Mouse (Mus musculus) ES-E14 (cell line): Measurements from ENCODE around the gene Gnb5. TPM values are rescaled to one million over a fixed set of nuclear protein-coding genes. Genes with fewer than 3 reads are reported as not detected.
A peak's percentile ranks its signal among the peaks of the same experiment; 100 is the strongest.

Experiments
- DNase-seq: peaks from one replicate; pipeline ENCODE4 v3.0.0-alpha.2; 2013; ENCODE audit warnings: low read depth, low spot score
- H3K27ac ChIP-seq: 2 replicates; pipeline ENCODE4 v1.5.1; 2012; ENCODE audit warnings: low read depth, mild to moderate bottlenecking, low read length, moderate library complexity, mixed read lengths; ENCODE audit not compliant: poor library complexity, insufficient read depth, severe bottlenecking
- H3K36me3 ChIP-seq: 2 replicates; pipeline ENCODE4 v1.6.1; 2012; ENCODE audit warnings: mild to moderate bottlenecking, low read length, moderate library complexity, mixed read lengths; ENCODE audit not compliant: control insufficient read depth, poor library complexity, insufficient read depth, severe bottlenecking
- H3K4me1 ChIP-seq, 2 experiments: fragments of 150-350 bp in 1 of 2; sonication (generic) in 1 of 2; 2 replicates each; pipeline ENCODE4 v1.6.1; 2012; ENCODE audit warnings: low read length in 2 of 2, mild to moderate bottlenecking in 1 of 2, mixed read lengths in 1 of 2; ENCODE audit not compliant: control insufficient read depth in 2 of 2, insufficient read depth in 2 of 2, poor library complexity in 1 of 2
- H3K4me3 ChIP-seq, 2 experiments: fragments of 150-350 bp in 1 of 2; sonication (generic) in 1 of 2; 2 replicates each; pipeline ENCODE4 v1.5.1; 2012; ENCODE audit warnings: low read length in 2 of 2, low read depth in 1 of 2, mild to moderate bottlenecking in 1 of 2, mixed read lengths in 1 of 2; ENCODE audit not compliant: insufficient read depth in 1 of 2, poor library complexity in 1 of 2, severe bottlenecking in 1 of 2
- H3K9ac ChIP-seq: 2 replicates; pipeline ENCODE4 v1.6.1; 2012; ENCODE audit warnings: low read depth, mild to moderate bottlenecking, low read length, mixed read lengths; ENCODE audit not compliant: poor library complexity, insufficient read depth, severe bottlenecking
- H3K9me3 ChIP-seq: fragments of 150-350 bp; sonication (generic); 2 replicates; pipeline ENCODE4 v1.6.1; 2012; ENCODE audit warnings: low read depth, mild to moderate bottlenecking, low read length; ENCODE audit not compliant: control insufficient read depth, insufficient read depth
- CHD2 ChIP-seq: IDR thresholded peaks from 2 replicates; pipeline ENCODE4 v1.6.1; 2014; ENCODE audit warnings: mild to moderate bottlenecking, low read depth, low read length, inconsistent platforms
- HCFC1 ChIP-seq: IDR thresholded peaks from 2 replicates; pipeline ENCODE4 v1.6.1; 2012; ENCODE audit warnings: low read length, inconsistent platforms, borderline replicate concordance; ENCODE audit not compliant: insufficient read depth
- MAFK ChIP-seq: IDR thresholded peaks from 2 replicates; pipeline ENCODE4 v1.6.1; 2014; ENCODE audit warnings: mild to moderate bottlenecking, low read depth, low read length, inconsistent platforms; ENCODE audit not compliant: insufficient read depth
- ZC3H11A ChIP-seq: IDR thresholded peaks from 2 replicates; pipeline ENCODE4 v1.6.1; 2012; ENCODE audit warnings: low read depth, mild to moderate bottlenecking, inconsistent platforms, low read length, borderline replicate concordance
- ZNF384 ChIP-seq: IDR thresholded peaks from 2 replicates; pipeline ENCODE4 v1.6.1; 2012; ENCODE audit warnings: low read depth, low read length, inconsistent platforms
- in situ Hi-C, 2 experiments: fragments of 600-800 bp; cut with MboI; formaldehyde crosslinking; loops; one replicate each; pipeline ENCODE4 v1.15.1; 2025; ENCODE audit warnings: low sequenced_read_pairs in 2 of 2, inconsistent platforms in 1 of 2; ENCODE audit not compliant: unreplicated experiment in 2 of 2
- total RNA-seq: library from RNA; depleted of rRNA; stranded (reverse); fragments of 300-350 nt; gene quantifications from 2 replicates; pipeline ENCODE4 v1.2.3, GENCODE M21; 2012

The Gnb5 gene
- total RNA-seq, 1 experiment, result 5.7 TPM

DNA sequence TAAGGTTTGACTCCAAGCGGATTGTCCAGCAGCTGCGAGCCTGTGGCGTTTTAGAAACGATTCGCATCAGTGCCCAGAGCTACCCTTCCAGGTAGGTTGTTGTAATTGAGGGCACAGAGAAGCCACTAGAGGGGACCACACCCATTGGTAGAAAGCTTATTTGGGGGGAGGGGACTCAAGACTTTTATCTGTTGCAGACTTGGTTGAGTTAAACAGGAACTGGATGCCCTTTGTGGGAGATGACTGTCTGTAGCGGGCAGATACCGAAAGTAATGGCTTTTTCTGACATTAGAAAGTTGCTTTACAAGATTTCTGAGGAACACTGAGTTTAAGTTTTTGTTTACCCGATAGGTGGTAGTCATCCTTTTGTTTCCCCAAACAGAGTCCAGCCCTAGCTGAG, 34.5 kb upstream of the Gnb5 start:
- in situ Hi-C loops, result no loop called here
- TF ChIP-seq MAFK (no peak), CHD2 (no peak), ZNF384 (no peak), ZC3H11A (no peak), HCFC1 (no peak)
- no peaks in the 10 kb centered on the region for H3K9me3 ChIP-seq
- H3K4me3 ChIP-seq, result no peak overlapping the region
- no peak overlapping the region for H3K27ac ChIP-seq
- H3K4me1 ChIP-seq, result peaks cover 0 to 5% of the 10 kb centered on the region in 2 experiments; a peak in 1 of 4 replicates
- no peak overlapping the region for H3K9ac ChIP-seq
- H3K36me3 ChIP-seq, result no peaks in the 10 kb centered on the region
- no peak for DNase-seq

DNA sequence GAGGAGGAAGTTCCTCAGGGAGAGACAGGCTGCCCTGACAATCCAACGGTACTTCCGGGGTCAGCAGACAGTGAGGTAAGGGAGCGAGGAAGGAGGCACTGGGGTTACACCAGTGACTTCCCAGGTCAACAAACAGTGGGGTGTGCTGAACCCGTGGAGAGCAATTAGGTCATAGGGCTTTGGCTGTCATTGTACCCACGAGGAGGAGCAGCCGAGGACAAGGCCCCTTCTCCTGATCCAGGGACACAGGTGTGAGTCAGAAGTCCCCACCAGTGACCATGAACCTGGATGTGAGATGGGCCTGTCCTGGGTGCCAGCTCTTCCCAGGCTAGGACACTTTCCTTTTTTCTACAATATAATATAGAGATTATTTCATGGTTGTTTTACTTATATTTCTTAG, 32.4 kb upstream of the Gnb5 start:
- H3K27ac ChIP-seq, result no peak overlapping the region
- TF ChIP-seq ZC3H11A (no peak), ZNF384 (no peak), HCFC1 (no peak), MAFK (no peak), CHD2 (no peak)
- DNase-seq, result no peak
- H3K36me3 ChIP-seq, result no peaks in the 10 kb centered on the region
- no peak overlapping the region for H3K4me3 ChIP-seq
- H3K4me1 ChIP-seq, result peaks cover 0 to 5% of the 10 kb centered on the region in 2 experiments; a peak in 1 of 4 replicates
- no peak overlapping the region for H3K9ac ChIP-seq
- H3K9me3 ChIP-seq, result no peaks in the 10 kb centered on the region
- in situ Hi-C loops, result no loop called here

DNA sequence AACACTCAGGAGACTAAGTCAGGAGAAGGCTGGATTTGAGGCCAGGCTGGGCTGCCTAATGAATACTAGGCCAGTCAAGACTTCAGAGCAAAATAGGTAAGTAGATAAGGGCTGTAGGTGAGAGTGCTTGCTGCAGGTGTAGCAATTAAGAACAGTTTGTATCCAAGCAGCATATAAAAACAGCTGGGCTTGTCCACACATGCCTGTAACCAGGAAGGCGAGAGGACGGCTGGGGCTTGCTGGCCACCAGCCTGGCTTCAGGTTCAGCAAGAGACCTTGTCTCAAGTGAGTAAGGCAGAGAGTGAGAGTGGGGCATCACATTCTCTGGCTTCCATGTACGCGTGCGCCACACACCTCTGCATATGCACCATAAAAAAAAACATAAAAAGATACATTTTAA, 31.6 kb upstream of the Gnb5 start:
- Histone ChIP-seq H3K4me1 (peaks cover 0 to 5% of the 10 kb centered on the region in 2 experiments; a peak in 1 of 4 replicates), H3K9ac (no peak overlapping the region), H3K4me3 (no peak overlapping the region), H3K36me3 (no peaks in the 10 kb centered on the region), H3K9me3 (no peaks in the 10 kb centered on the region), H3K27ac (no peak overlapping the region)
- no peak for DNase-seq
- TF ChIP-seq ZC3H11A (no peak), HCFC1 (no peak), MAFK (no peak), CHD2 (no peak), ZNF384 (no peak)
- in situ Hi-C loops, result no loop called here

DNA sequence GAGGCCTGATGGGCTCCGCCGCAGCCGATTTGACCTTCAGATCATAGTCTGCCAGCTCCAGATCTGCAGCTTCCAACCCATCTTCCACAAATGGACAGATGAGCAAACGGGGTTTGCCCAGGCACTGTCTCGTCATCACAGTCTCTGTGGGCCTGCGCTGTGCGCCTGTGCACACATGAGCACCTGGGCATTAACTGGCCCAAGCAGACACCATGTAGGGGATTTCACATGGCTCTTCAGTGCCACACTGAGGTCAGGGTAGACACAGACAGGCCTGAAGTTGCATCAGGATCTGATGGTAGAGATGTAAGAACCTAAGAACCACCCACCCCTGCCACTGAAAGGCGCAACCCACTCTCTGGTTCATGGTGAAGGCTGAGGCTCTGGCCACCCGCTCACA, 31.0 kb upstream of the Gnb5 start:
- in situ Hi-C loops, result no loop called here
- Histone ChIP-seq H3K4me3 (peak overlapping the region in 1 of 2 experiments; percentile 40; a peak in 2 of 4 replicates), H3K9ac (0 out of 2 replicates have a peak overlapping the region, but pooled peaks have one; percentile 12), H3K27ac (no peak overlapping the region), H3K4me1 (peaks cover 0 to 5% of the 10 kb centered on the region in 2 experiments; a peak in 1 of 4 replicates), H3K9me3 (no peaks in the 10 kb centered on the region), H3K36me3 (no peaks in the 10 kb centered on the region)
- no peak for DNase-seq
- TF ChIP-seq HCFC1, result no peak; the same call in 1 of the 2 replicates
- TF ChIP-seq CHD2, result no peak
- no peak for TF ChIP-seq ZNF384
- TF ChIP-seq ZC3H11A, result no peak
- TF ChIP-seq MAFK, result no peak

DNA sequence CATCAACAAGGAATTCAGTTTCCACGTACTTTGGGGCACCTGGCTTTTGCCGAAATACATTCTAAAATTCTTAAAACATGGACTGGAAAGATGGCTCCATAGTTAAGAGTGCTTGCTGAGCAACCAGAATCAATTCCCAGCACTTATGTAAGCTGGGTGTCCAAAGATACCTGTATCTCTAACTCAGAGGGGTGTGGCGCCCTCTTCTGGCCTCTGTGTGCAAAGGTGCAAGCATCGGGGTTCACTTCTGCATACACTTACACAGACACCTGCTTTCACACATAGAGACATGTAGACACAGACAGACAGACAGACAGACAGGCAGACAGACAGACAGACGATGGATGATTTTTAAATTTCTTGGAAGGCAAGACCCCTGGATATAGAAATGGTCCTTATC, 25.3 kb upstream of the Gnb5 start:
- DNase-seq, result no peak
- in situ Hi-C loops, result no loop called here
- TF ChIP-seq ZNF384 (no peak), ZC3H11A (no peak), MAFK (no peak)
- H3K27ac ChIP-seq, result no peak overlapping the region
- no peaks in the 10 kb centered on the region for H3K4me1 ChIP-seq
- no peak overlapping the region for H3K9ac ChIP-seq
- H3K36me3 ChIP-seq, result no peaks in the 10 kb centered on the region
- H3K4me3 ChIP-seq, result no peak overlapping the region
- no peaks in the 10 kb centered on the region for H3K9me3 ChIP-seq
